Mouse (Mus musculus): Measurements from ENCODE around the gene Gm21188.
A peak's percentile ranks its signal among the peaks of the same experiment; 100 is the strongest.
"Not testable (repeated sequence)": the region's sequence is repeated elsewhere in the genome, so short reads cannot be mapped to it uniquely, and the experiment has no call there.

Gm21188 gene

GRCm38 (mm10) chr13:120052085-120052484 is at the start of gene Gm21188:
Gene Gm21188, minus strand, starts transcription at chr13:120052194.
- not testable (repeated sequence) for DNase-seq (ENCODE audit: low spot score in 2 of 2)

GRCm38 (mm10) chr13:120099327-120099726 is 47.3 kb upstream of the Gm21188 start:
- not testable (repeated sequence) for DNase-seq (ENCODE audit: low spot score in 2 of 2)

DNA sequence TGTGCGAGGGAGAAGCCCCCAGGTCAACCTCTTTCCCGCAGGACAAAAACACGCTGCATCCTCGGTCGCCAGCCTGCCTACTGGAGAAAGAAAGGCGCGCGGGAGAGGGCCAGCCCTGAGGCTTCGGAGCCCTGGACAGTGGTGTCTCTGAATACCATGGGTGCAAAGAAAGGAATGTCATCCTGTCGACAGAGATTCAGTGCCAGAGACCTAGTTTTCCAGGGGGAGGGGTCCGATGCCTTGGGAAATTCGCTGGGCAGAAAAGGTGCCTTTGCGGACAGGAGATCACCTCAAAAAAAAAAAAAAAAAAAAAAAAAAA is 44.9 kb upstream of the Gm21188 start:
- DNase-seq (ENCODE audit: low spot score in 2 of 2), result not testable (repeated sequence)

DNA sequence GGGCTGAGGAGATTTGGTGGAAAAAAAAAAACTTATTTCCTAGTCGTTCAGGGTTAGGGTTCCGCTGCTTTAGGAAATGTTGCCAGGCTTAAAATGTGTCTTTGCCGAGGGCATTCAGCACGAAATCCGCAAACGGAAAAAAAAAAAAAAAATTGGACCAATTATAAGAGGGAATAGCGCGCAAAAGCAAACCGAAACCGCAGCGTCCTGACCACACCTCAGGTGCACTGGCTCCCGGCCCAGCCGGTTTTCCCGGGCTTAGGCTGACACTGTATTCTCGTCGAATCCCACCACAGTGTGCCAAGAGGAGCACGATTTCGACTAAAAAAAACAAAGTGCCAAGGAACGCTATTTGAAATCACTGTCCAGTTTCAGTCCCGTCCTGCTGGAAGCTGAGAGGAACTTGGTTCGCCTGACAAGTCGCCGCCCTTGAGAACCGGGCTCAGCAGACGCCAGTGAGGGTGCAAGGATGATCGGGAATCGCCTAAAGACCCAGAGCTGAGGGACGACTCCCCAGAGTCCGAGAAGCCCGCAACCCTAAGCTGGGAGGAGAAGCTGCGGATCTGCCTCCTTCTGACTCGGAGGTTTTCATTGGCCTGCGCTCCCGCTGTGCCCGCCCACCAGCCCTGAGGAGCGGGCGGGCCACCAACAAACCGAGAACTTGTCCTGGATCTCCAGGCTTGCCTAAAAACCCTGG is 44.4 kb upstream of the Gm21188 start:
- not testable (repeated sequence) for DNase-seq (ENCODE audit: low spot score in 2 of 2)

DNA sequence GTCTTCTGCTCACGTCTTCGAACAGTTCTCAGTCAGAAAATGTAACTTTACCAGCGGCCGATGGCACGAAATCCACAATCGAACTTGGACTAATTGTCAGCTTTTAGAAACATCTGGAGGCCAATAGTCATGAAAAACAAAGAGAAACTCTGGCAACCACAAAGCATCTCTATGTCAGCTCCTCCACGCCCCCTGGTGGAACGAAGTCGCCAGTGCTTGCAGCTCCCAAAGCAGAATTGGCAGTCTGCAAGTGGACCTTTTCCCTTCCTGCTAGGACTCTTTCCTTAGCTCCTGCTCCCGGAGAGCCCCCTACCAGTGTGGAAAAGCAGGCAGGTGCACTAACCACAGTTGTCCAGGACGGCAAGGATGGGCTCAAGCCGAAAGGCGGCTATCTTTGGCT is 41.0 kb upstream of the Gm21188 start:
- DNase-seq (ENCODE audit: low spot score in 2 of 2), result not testable (repeated sequence)

DNA sequence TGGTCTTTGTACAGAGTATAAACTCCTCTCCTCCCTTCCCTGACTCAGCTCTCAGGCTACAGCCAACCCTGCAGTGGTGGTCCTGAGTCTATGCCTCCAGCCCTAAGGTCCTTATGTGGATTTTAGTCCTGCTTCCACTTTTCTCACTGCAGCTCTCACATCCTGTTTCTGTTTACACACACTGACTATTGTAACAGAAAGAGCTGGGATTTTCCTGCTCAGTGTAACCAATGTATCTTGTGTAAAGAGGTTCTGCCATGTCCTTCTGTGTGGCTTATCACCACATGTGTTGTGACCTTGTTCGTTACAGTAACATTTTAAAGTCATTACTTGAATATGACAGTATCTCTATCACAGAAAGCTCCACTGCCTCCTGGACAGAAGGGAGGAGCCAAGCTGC is 27.6 kb upstream of the Gm21188 start:
- DNase-seq (ENCODE audit: low spot score in 2 of 2), result not testable (repeated sequence)

- DNase-seq (ENCODE audit: low spot score in 2 of 2), result not testable (repeated sequence)
Observed at GRCm38 (mm10) chr13:120070878-120071277, 18.9 kb upstream of the Gm21188 start.

DNA sequence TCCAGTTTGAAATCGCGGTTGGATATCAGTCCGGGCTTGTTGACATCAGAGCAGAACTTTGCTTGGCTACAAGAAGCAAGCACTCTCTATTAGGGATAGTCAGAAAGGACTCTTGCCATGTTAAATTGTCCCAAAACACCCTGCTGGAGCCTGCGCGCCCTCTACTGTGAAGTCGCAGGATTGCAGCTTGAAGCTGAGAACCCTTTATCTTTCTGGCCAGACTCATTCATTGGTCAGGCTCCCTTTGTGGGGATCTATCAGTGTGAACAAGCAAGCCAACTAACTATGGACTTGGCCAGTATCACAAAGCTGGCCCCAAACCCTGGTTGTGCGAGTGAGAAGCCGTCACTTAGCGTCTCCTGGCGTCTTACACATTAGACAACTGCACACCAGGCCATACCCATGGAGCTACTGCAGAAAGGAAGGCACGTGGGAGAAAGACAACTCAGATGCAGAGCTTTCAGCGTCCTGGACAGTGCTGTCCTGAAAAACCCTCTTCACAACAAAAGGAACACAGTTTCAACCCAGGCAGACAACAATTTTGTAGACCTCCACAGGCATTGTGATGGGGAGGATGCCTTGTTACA is 18.1 kb upstream of the Gm21188 start:
- not testable (repeated sequence) for DNase-seq (ENCODE audit: low spot score in 2 of 2)

DNA sequence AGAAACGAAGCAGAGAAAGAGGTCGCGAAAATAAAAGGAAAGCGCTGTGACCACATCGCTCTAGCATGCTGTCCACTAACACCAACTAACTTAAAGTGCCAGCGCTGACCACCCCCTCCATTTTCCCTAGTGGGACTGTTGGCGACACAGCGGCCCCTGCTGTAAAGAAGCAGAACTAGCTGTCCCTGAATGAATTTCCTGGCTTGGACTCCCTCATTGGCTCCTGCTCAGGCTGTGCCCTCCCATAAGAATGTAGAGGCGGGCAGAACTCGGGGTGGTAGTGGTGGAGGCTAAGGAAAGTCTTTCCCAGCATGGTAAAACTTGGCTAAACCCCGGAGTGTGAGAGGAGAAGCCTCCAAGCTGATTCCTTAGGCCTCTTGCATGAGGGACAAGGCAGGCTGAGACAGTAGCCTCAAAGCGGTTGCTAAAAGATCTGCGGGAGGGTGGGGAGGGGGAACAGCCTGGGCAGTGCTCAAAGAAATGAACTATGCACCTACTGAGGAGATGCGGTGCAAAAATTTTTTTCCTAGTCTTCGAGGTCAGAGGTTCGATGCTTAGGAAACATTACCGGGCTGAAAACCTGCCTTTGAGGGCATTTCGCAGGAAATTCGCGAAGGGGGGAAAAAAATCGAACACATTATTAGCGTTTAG is 11.6 kb upstream of the Gm21188 start:
- not testable (repeated sequence) for DNase-seq (ENCODE audit: low spot score in 2 of 2)

- not testable (repeated sequence) for DNase-seq (ENCODE audit: low spot score in 2 of 2)
Observed at GRCm38 (mm10) chr13:120062903-120063302, 10.9 kb upstream of the Gm21188 start.

- DNase-seq (ENCODE audit: low spot score in 2 of 2), result not testable (repeated sequence)
Observed at GRCm38 (mm10) chr13:120048608-120049007, 3.4 kb downstream of the Gm21188 start.

GRCm38 (mm10) chr13:120048186-120048585 is 3.8 kb downstream of the Gm21188 start:
- not testable (repeated sequence) for DNase-seq (ENCODE audit: low spot score in 2 of 2)

GRCm38 (mm10) chr13:120046422-120047209 is 5.4 kb downstream of the Gm21188 start:
- not testable (repeated sequence) for DNase-seq (ENCODE audit: low spot score in 2 of 2)

- DNase-seq (ENCODE audit: low spot score in 2 of 2), result not testable (repeated sequence)
Observed at GRCm38 (mm10) chr13:120041145-120041544, 10.8 kb downstream of the Gm21188 start.

DNA sequence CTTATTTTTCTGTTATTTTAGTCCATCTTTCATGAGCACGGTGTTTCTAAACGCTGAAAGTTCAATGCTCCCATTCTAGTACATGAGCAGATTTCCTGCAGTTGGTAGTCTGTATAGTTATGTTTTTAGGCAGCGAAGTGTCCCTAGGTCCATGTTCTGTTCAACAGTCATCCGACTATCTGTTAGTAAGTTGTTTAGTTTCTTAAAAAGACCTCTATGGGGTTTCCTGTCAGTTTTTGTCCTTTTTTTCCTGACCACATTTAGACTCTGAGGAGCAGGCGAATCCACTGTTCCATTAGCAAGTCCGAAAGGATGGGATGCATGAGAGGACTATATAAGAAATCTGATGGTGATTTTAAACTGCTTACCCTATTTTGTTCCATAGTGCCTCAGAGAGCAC is 14.1 kb downstream of the Gm21188 start:
- not testable (repeated sequence) for DNase-seq (ENCODE audit: low spot score in 2 of 2)

DNA sequence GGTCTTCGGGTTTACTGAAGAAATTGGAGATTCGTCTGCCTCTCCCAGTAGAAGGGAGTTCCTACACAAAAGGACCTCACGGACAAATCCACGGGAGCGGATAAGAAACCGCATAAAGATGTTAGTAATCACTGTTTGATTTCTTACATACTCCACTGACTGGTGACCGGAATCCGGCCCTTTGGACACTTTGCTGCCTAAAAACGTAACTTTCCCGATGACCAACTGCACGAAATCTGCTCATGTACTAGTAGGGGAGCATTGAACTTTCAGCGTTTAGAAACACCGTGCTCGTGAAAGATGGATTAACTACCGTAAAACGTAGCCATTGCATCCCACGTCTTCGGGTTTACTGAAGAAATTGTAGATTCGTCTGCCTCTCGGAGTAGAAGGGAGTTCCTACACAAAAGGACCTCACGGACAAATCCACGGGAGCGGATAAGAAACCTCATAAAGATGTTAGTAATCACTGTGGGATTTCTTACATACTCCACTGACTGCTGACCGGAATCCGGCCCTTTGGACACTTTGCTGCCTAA is 15.3 kb downstream of the Gm21188 start:
- DNase-seq (ENCODE audit: low spot score in 2 of 2), result not testable (repeated sequence)

DNA sequence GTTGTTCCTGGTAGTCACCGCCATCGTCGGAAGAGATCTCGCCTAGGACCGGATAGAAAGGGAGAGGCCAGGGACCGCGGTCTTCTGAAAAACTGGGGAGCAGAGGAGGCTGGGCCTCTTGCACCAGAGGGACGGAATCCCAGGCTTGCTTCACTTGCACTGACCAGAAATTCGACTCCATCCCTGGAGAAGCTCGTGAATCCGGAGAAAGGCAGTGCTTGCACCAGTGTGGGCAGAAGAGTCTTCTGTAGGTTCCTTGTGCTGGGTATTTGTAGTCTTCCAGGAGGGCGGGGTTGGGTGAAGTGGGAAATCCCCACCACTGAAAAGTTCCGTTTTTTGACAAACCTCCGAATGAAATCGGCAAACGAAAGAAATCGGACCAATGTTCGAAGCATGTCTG is 16.8 kb downstream of the Gm21188 start:
- peak in 1 of 2 experiments; percentile 5 for DNase-seq (ENCODE audit: low spot score in 2 of 2)

- not testable (repeated sequence) for DNase-seq (ENCODE audit: low spot score in 2 of 2)
Observed at GRCm38 (mm10) chr13:120034637-120035036, 17.4 kb downstream of the Gm21188 start.

DNA sequence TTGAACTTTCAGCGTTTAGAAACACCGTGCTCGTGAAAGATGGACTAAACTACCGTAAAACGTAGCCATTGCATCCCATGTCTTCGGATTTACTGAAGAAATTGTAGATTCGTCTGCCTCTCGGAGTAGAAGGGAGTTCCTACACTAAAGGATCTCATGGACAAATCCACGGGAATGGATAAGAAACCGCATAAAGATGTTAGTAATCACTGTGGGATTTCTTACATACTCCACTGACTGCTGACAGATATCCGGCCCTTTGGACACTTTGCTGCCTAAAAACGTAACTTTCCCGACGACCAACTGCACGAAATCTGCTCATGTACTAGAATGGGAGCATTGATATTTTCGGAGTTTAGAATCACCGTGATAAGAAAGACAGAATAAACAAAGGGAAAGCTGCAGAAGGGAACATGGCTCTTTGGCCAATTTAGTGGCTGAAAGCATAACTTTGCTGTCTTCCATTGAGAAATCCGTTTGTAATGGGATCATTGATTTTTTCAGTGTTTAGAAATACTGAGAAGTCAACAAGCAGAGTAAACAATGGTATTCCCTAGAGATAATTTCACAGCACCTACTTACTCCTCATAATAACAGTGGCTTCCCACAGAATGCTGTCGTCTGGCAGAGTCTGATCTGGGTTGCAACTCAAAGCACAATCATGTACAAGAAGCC is 18.3 kb downstream of the Gm21188 start:
- DNase-seq (ENCODE audit: low spot score in 2 of 2), result peak in 1 of 2 experiments; percentile 8

- not testable (repeated sequence) for DNase-seq (ENCODE audit: low spot score in 2 of 2)
Observed at GRCm38 (mm10) chr13:120031676-120032075, 20.3 kb downstream of the Gm21188 start.

DNA sequence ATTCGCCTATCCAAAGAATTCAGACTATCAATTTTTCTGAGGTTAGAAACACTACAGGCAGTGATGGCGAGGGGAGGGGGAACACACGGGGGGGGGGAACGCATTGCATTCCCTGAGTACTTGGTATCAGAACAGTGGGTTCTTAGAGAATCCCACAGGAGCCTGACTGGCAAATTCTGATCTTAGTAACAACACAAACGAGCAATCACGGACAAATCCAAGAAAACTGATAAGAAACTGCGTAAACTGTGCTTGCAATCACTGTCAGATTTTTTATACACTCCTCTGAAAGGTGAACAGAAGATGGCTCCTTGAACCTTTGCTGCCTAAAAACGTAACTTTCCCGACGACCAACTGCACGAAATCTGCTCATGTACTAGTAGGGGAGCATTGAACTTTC is 24.6 kb downstream of the Gm21188 start:
- not testable (repeated sequence) for DNase-seq (ENCODE audit: low spot score in 2 of 2)
